Mouse (Mus musculus): ENCODE results near the gene Rrp1b. TPM values are rescaled to one million over a fixed set of nuclear protein-coding genes. Genes with fewer than 3 reads are reported as not detected.
A peak's percentile ranks its signal among the peaks of the same experiment; 100 is the strongest.
"Not testable (repeated sequence)": the region's sequence is repeated elsewhere in the genome, so short reads cannot be mapped to it uniquely, and the experiment has no call there.

Gene Rrp1b
- polyA plus RNA-seq, 1 experiment from 2014 or later, result 73.4 TPM

GRCm38 (mm10) chr17:32068810-32069209, 32.9 kb downstream of the Rrp1b start:
- WGBS, result 89% methylated on average over 2 of the region's 2 CpGs
- H3K9me3 ChIP-seq, result peaks cover 4% of the 10 kb centered on the region; the same call in 1 of the 2 replicates
- peaks cover 3% of the 10 kb centered on the region for H3K36me3 ChIP-seq
- no peaks in the 10 kb centered on the region for H3K27me3 ChIP-seq (ENCODE audit: insufficient read depth, poor library complexity, severe bottlenecking)
- DNase-seq (ENCODE audit: low spot score), result no peak
- H3K27ac ChIP-seq, result no peak overlapping the region
- no peak overlapping the region for H3K4me3 ChIP-seq
- 0 out of 2 replicates have a peak, but pooled peaks cover 4% of the 10 kb centered on the region for H3K4me1 ChIP-seq (replicated peaks)

DNA sequence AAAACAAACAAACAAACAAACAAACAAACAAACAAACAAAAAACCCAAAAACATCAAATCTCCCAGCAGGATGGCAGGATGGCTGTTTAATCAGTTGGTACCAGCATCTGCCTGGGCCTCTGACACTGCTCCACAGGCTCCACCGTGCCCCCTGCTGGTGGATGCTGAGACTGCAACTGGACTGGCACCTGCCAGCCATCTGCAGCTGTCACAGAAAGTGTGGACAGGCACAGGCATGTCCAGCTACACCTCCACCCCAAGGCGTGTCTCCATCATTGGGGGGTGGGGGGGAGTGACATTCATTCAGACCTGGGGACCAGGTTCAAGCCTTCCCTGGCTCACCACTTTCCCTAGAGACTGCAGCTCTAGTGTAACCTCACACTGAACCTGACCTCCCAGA, 37.5 kb downstream of the Rrp1b start:
- peak; percentile 86 for DNase-seq (ENCODE audit: low spot score)
- no peaks in the 10 kb centered on the region for H3K36me3 ChIP-seq
- peaks cover 6% of the 10 kb centered on the region; the same call in 1 of the 2 replicates for H3K4me1 ChIP-seq (replicated peaks)
- peaks cover 4% of the 10 kb centered on the region; the same call in 1 of the 2 replicates for H3K9me3 ChIP-seq
- no peaks in the 10 kb centered on the region for H3K27me3 ChIP-seq (ENCODE audit: insufficient read depth, poor library complexity, severe bottlenecking)
- no peak overlapping the region for H3K27ac ChIP-seq
- 4% methylated on average over 2 of the region's 2 CpGs for WGBS
- H3K4me3 ChIP-seq, result no peak overlapping the region

DNA sequence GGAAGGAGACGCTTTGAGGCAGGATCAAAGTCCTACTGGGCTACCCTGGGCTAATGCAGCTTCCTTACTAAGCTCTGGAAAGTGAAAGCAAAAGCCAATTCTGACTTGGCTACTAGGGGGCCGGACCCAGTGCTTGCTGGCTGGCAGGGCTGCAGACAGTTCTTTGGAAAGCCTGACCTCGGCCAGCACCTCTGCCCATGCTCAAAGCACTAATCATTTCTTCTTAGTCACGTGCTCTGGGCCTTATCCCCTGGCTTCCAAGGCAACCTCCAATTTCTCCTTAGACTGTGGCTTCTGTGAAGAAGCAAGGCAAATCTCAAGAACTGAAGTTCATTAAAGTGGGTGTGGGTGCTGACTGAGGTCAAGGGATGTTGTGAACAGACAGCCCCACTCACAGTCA, 38.8 kb downstream of the Rrp1b start:
- no peak for DNase-seq (ENCODE audit: low spot score)
- Histone ChIP-seq H3K4me1 (replicated peaks) (peaks cover 10% of the 10 kb centered on the region; the same call in 1 of the 2 replicates), H3K36me3 (no peaks in the 10 kb centered on the region), H3K27ac (no peak overlapping the region), H3K9me3 (peaks cover 3% of the 10 kb centered on the region; the same call in 1 of the 2 replicates), H3K27me3 (ENCODE audit: insufficient read depth, poor library complexity, severe bottlenecking) (no peaks in the 10 kb centered on the region), H3K4me3 (no peak overlapping the region)
- 65% methylated on average over 4 of the region's 4 CpGs for WGBS

DNA sequence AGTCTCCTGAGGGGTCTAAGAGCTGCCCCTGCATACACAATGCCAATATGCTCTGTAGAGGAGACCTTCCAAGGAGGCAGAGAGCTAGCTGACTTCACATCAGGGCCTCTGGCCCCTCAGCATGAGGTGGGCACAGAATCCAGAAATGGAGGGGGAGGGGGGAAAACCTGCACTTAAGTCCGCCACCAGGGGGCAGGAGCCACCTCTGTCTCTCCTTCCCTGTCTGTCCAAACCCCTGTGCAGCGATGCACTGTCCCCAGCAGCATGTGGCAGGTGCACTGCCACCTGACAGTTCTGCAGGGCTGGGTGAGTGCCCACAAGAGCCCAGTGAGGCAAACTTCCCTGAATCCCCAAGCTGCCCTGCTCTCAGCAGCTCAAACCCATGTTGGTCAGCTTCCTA, 39.3 kb downstream of the Rrp1b start:
- 4% methylated on average over 2 of the region's 2 CpGs for WGBS
- Histone ChIP-seq H3K27ac (no peak overlapping the region), H3K4me3 (no peak overlapping the region), H3K36me3 (no peaks in the 10 kb centered on the region), H3K4me1 (replicated peaks) (peaks cover 12% of the 10 kb centered on the region; the same call in 1 of the 2 replicates), H3K27me3 (ENCODE audit: insufficient read depth, poor library complexity, severe bottlenecking) (no peaks in the 10 kb centered on the region), H3K9me3 (no peaks in the 10 kb centered on the region)
- peak; percentile 59 for DNase-seq (ENCODE audit: low spot score)

DNA sequence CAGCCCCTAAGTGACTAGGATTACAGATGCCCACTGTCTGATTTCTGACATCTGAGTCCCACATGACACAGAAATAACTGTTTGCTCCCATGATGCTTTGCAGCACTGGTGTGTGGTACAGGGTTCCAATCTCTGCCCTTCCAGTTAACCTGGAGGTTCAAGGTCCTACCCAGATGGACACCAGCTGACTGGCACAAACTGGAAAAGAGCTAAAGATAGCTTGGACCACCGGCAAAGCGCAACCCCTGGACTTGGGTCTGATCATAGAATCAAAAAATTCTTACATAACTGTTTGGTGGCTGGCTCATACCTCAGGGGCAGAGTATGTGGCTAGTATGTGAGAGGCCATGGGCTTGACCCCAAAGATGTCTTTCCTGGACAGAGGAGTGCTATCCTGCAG, 47.5 kb downstream of the Rrp1b start:
- no peak overlapping the region for H3K27ac ChIP-seq
- 92% methylated on average over 2 of the region's 2 CpGs for WGBS
- no peaks in the 10 kb centered on the region for H3K27me3 ChIP-seq (ENCODE audit: insufficient read depth, poor library complexity, severe bottlenecking)
- no peak for DNase-seq (ENCODE audit: low spot score)
- 0 out of 2 replicates have a peak, but pooled peaks cover 5% of the 10 kb centered on the region for H3K9me3 ChIP-seq
- H3K4me3 ChIP-seq, result no peak overlapping the region
- H3K36me3 ChIP-seq, result no peaks in the 10 kb centered on the region
- 0 out of 2 replicates have a peak, but pooled peaks cover 6% of the 10 kb centered on the region for H3K4me1 ChIP-seq (replicated peaks)

DNA sequence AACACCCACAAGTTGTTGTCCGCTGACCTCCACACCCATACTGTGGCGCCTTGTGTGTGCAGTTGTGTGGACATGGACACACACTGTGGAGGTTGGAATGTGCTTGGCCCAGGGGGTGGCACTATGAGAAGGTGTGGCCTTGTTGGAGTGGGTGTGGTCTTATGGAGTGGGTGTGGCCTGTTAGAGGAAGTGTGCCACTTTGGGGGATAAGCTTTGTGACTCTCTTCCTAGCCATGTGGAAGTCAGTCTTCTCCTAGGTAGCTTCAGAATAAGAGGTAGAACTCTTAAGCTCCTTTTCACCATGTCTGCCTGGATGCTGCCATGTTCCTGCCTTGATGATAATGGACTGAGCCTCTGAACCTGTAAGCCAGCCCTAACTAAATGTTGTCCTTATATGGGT, 51.2 kb downstream of the Rrp1b start:
- Histone ChIP-seq H3K27me3 (ENCODE audit: insufficient read depth, poor library complexity, severe bottlenecking) (no peaks in the 10 kb centered on the region), H3K9me3 (no peaks in the 10 kb centered on the region), H3K36me3 (no peaks in the 10 kb centered on the region), H3K4me1 (replicated peaks) (peaks cover 19% of the 10 kb centered on the region), H3K27ac (no peak overlapping the region), H3K4me3 (no peak overlapping the region)
- no peak for DNase-seq (ENCODE audit: low spot score)
- WGBS, result 88% methylated on average over 2 of the region's 2 CpGs

- Histone ChIP-seq H3K4me1 (replicated peaks) (peaks cover 19% of the 10 kb centered on the region), H3K36me3 (no peaks in the 10 kb centered on the region), H3K4me3 (peak overlapping the region; percentile 51), H3K27me3 (ENCODE audit: insufficient read depth, poor library complexity, severe bottlenecking) (no peaks in the 10 kb centered on the region), H3K27ac (peak overlapping the region; percentile 86), H3K9me3 (peaks cover 7% of the 10 kb centered on the region; the same call in 1 of the 2 replicates)
- DNase-seq (ENCODE audit: low spot score), result no peak
- WGBS, result 44% methylated on average over 1 of the region's 1 CpGs
These were observed 55.1 kb downstream of the Rrp1b start for GRCm38 (mm10) chr17:32091032-32091363.

GRCm38 (mm10) chr17:32091364-32092240, 55.7 kb downstream of the Rrp1b start:
- H3K4me3 ChIP-seq, result peak overlapping the region; percentile 51
- DNase-seq (ENCODE audit: low spot score), result peak; percentile 85
- peak overlapping the region; percentile 86 for H3K27ac ChIP-seq
- peaks cover 19% of the 10 kb centered on the region for H3K4me1 ChIP-seq (replicated peaks)
- H3K27me3 ChIP-seq (ENCODE audit: insufficient read depth, poor library complexity, severe bottlenecking); H3K9me3 ChIP-seq; H3K36me3 ChIP-seq: not testable (repeated sequence)
- 10% methylated on average over 16 of the region's 16 CpGs for WGBS

- no peak for DNase-seq (ENCODE audit: low spot score)
- Histone ChIP-seq H3K36me3 (no peaks in the 10 kb centered on the region), H3K27me3 (ENCODE audit: insufficient read depth, poor library complexity, severe bottlenecking) (no peaks in the 10 kb centered on the region), H3K4me3 (no peak overlapping the region), H3K4me1 (replicated peaks) (peaks cover 19% of the 10 kb centered on the region), H3K27ac (peak overlapping the region; percentile 40; the same call in 1 of the 2 replicates), H3K9me3 (peaks cover 7% of the 10 kb centered on the region; the same call in 1 of the 2 replicates)
- WGBS, result 90% methylated on average over 1 of the region's 1 CpGs
These were observed 56.3 kb downstream of the Rrp1b start for GRCm38 (mm10) chr17:32092241-32092619.

DNA sequence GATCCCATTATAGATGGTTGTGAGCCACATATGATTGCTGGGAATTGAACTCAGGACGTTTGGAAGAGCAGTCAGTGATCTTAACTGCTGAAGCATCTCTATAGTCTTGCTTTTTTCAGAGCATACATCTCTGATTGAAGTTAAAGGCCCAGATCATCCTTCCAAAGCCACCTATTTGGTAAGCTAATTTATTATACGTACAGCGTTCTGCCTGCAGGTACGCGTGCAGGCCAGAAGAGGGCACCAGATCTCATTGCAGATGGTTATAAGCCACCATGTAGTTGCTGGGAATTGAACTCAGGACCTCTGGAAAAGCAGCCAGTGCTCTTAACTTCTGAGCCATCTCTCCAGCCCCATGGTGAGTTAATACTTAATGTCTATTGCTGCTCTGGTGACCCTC, 57.0 kb downstream of the Rrp1b start:
- H3K36me3 ChIP-seq, result no peaks in the 10 kb centered on the region
- peaks cover 19% of the 10 kb centered on the region for H3K4me1 ChIP-seq (replicated peaks)
- H3K4me3 ChIP-seq, result no peak overlapping the region
- DNase-seq (ENCODE audit: low spot score), result no peak
- peaks cover 3% of the 10 kb centered on the region; the same call in 1 of the 2 replicates for H3K27me3 ChIP-seq (ENCODE audit: insufficient read depth, poor library complexity, severe bottlenecking)
- 84% methylated on average over 5 of the region's 5 CpGs for WGBS
- H3K27ac ChIP-seq, result no peak overlapping the region
- peaks cover 7% of the 10 kb centered on the region; the same call in 1 of the 2 replicates for H3K9me3 ChIP-seq

DNA sequence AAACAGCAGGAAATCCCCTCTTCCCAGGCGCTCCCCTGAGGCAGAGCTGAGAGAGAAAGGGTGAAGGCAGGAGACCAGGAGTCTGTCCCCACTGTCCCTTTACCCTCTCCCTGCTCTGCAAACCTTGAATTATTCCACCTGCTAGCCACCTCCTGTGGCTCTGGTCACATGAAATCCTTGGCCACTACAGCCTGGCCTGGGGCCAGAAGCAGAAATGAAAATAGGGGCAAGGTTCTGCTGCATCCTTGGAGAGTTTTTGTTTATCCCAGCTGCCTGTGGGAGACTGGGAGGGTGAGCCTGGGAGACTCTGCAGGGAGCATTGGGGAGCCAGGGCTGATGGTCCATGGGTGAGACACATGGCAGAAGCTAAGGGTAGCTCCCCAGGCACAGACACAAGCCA, 61.8 kb downstream of the Rrp1b start:
- H3K4me3 ChIP-seq, result no peak overlapping the region
- no peak overlapping the region for H3K27ac ChIP-seq
- DNase-seq (ENCODE audit: low spot score), result no peak
- H3K27me3 ChIP-seq (ENCODE audit: insufficient read depth, poor library complexity, severe bottlenecking), result peaks cover 49% of the 10 kb centered on the region
- no peaks in the 10 kb centered on the region for H3K36me3 ChIP-seq
- 50% methylated on average over 1 of the region's 1 CpGs for WGBS
- peaks cover 7% of the 10 kb centered on the region; the same call in 1 of the 2 replicates for H3K9me3 ChIP-seq
- H3K4me1 ChIP-seq (replicated peaks), result peaks cover 13% of the 10 kb centered on the region

DNA sequence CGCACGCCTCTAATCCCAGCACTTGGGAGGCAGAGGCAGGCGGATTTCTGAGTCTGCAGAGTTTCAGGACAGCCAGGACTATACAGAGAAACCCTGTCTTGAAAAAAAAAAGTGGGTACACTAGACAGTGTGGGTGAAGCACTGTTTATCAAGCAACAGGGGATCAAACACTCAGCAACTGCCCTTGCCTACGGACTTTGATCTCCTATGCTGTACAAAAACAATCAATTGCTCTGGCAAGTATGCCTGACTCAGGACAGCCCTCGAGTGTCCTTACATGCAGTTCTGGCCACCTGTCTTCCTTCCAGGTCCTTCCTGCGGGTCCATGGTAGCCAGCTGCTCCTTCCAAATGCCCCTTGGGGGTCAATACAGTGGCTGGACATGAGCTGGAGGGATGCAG, 63.0 kb downstream of the Rrp1b start:
- Histone ChIP-seq H3K27me3 (ENCODE audit: insufficient read depth, poor library complexity, severe bottlenecking) (peaks cover 55% of the 10 kb centered on the region), H3K4me1 (replicated peaks) (peaks cover 13% of the 10 kb centered on the region)
- not testable (repeated sequence) for H3K4me3 ChIP-seq; H3K36me3 ChIP-seq; DNase-seq (ENCODE audit: low spot score); H3K27ac ChIP-seq; H3K9me3 ChIP-seq
- 83% methylated on average over 6 of the region's 6 CpGs for WGBS

- Histone ChIP-seq H3K4me1 (replicated peaks) (peaks cover 13% of the 10 kb centered on the region), H3K9me3 (no peaks in the 10 kb centered on the region), H3K27me3 (ENCODE audit: insufficient read depth, poor library complexity, severe bottlenecking) (peaks cover 59% of the 10 kb centered on the region), H3K27ac (peak overlapping the region; percentile 71), H3K36me3 (no peaks in the 10 kb centered on the region), H3K4me3 (peak overlapping the region; percentile 58)
- WGBS, result 36% methylated on average over 8 of the region's 8 CpGs
- no peak for DNase-seq (ENCODE audit: low spot score)
These were observed 63.7 kb downstream of the Rrp1b start for GRCm38 (mm10) chr17:32099574-32099942.

All from hindbrain, embryonic 10.5 days (tissue).